Comparison of ENCODE assay signal across 8 mouse cellular contexts in genomic region chr2:32396695-32397094, GRCm38 (mm10). TPM values are rescaled to one million over a fixed set of nuclear protein-coding genes. Genes with fewer than 3 reads are reported as not detected.
DNase-seq lines count a peak whose midpoint lies in the region; ATAC-seq and TF ChIP-seq lines count a peak whose summit lies in the region.

No protein-coding gene starts in this region.

- no peaks in the 10 kb centered on the region for H3K36me3 ChIP-seq in thymus, adult 2 months (ENCODE audit: control insufficient read depth, insufficient read depth, low read length)
- no peaks in the 10 kb centered on the region; the same call in 1 of the 2 replicates for H3K36me3 ChIP-seq in liver, embryonic 16.5 days (ENCODE audit: control insufficient read depth, insufficient read depth)

- peak overlapping the region; percentile 54 for H3K27ac ChIP-seq in cerebellum, adult 2 months (ENCODE audit: insufficient read depth, low read length)
- H3K27ac ChIP-seq in thymus, adult 2 months (ENCODE audit: control insufficient read depth, insufficient read depth, low read length): no peak overlapping the region
- H3K27ac ChIP-seq in liver, embryonic 16.5 days (ENCODE audit: low read length): no peak overlapping the region; the same call in 1 of the 2 replicates

- peak overlapping the region; percentile 83 for H3K9ac ChIP-seq in liver, embryonic 16.5 days (ENCODE audit: low read depth, low read length)

- no peak for ATAC-seq in cerebellum, adult (ENCODE audit: insufficient number of reproducible peaks, low FRiP score, low TSS enrichment)
- ATAC-seq in liver, embryonic 16.5 days (ENCODE audit: low read depth): no peak

- DNase-seq in cerebellum, adult 2 months: peak in 1 of 2 experiments; percentile 36
- no peak for DNase-seq in thymus, adult 2 months
- no peak for DNase-seq in thymus, postnatal 10 days (ENCODE audit: low spot score in 2 of 2)
- DNase-seq in urinary bladder, postnatal 25 days (ENCODE audit: low spot score): no peak
- DNase-seq in layer of hippocampus, adult 11-12 months (ENCODE audit: low spot score): no peak
- no peak for DNase-seq in right cerebral cortex, postnatal 36 days (ENCODE audit: low spot score in 2 of 2)

- no peak for TF ChIP-seq CTCF in cerebellum, adult 2 months (IDR thresholded peaks at IDR 0.05; ENCODE audit: borderline replicate concordance, insufficient read depth, low read depth, low read length)
- no peak for TF ChIP-seq CTCF in thymus, adult 2 months (IDR thresholded peaks at IDR 0.05; ENCODE audit: borderline replicate concordance, control insufficient read depth, extremely low read depth, insufficient read depth, low read length, poor library complexity)

- peaks cover 5% of the 10 kb centered on the region for H3K4me1 ChIP-seq in cerebellum, adult 2 months (ENCODE audit: control insufficient read depth, insufficient read depth, low read length)
- H3K4me1 ChIP-seq in thymus, adult 2 months (replicated peaks; ENCODE audit: control insufficient read depth, insufficient read depth, low read length): peaks cover 15% of the 10 kb centered on the region
- peaks cover 22% of the 10 kb centered on the region for H3K4me1 ChIP-seq in liver, embryonic 16.5 days (ENCODE audit: control insufficient read depth, low read depth, low read length)

- WGBS in cerebellum, adult 2 months: 1% methylated on average over 15 of the region's 15 CpGs
- WGBS in thymus, adult 2 months: 1% methylated on average over 15 of the region's 15 CpGs
- under 1% methylated on average over 15 of the region's 15 CpGs for WGBS in liver, embryonic 16.5 days (ENCODE audit: insufficient replicate concordance)

- no peaks in the 10 kb centered on the region for H3K9me3 ChIP-seq in liver, embryonic 16.5 days (replicated peaks; ENCODE audit: control insufficient read depth, low read length)

- no peak for TF ChIP-seq POLR2A in cerebellum, adult 2 months (IDR thresholded peaks at IDR 0.05; ENCODE audit: borderline replicate concordance, insufficient read depth, low read length)
- no peak for TF ChIP-seq POLR2A in thymus, adult 2 months (IDR thresholded peaks at IDR 0.05; ENCODE audit: control insufficient read depth, extremely low read depth, insufficient read depth, low read length, poor library complexity)

- peak overlapping the region; percentile 94 for H3K4me2 ChIP-seq in liver, embryonic 16.5 days (ENCODE audit: low read depth, low read length)

- H3K27me3 ChIP-seq in cerebellum, adult 2 months (ENCODE audit: control insufficient read depth, insufficient read depth, low read length): no peaks in the 10 kb centered on the region
- no peaks in the 10 kb centered on the region for H3K27me3 ChIP-seq in thymus, adult 2 months (ENCODE audit: control insufficient read depth, insufficient read depth, low read length)
- H3K27me3 ChIP-seq in liver, embryonic 16.5 days (ENCODE audit: control insufficient read depth, insufficient read depth, low read depth, low read length): no peaks in the 10 kb centered on the region

- peak overlapping the region; percentile 59 for H3K4me3 ChIP-seq in cerebellum, adult 2 months (replicated peaks; ENCODE audit: insufficient read depth, low read depth, low read length)
- peak overlapping the region; percentile 85 for H3K4me3 ChIP-seq in thymus, adult 2 months (ENCODE audit: control insufficient read depth, insufficient read depth, low read length)
- peak overlapping the region; percentile 89 for H3K4me3 ChIP-seq in liver, embryonic 16.5 days (ENCODE audit: low read depth, low read length)

RNA-seq across cellular contexts. Expression of gene Ptges2, which starts 1.0 kb away (rescaled TPM):
- polyA plus RNA-seq in cerebellum, adult 2 months (2012; rRNA removed): 60.9 and 61.1 TPM in 2 replicates
- polyA plus RNA-seq in thymus, adult 2 months (2012; rRNA removed): 17.9 and 24.7 TPM in 2 replicates
- 9.4 and 11.0 TPM in 2 replicates for polyA plus RNA-seq in liver, embryonic 16.5 days (2015; fragmentation: Nextera tagmentation; extraction: Ambion mirVana)

RNA-seq across cellular contexts. Expression of gene Lcn2, which starts 8.6 kb away (rescaled TPM):
- polyA plus RNA-seq in cerebellum, adult 2 months (2012; rRNA removed): 0.48 and 1.0 TPM in 2 replicates
- 23.8 and 27.3 TPM in 2 replicates for polyA plus RNA-seq in thymus, adult 2 months (2012; rRNA removed)
- 212 and 273 TPM in 2 replicates for polyA plus RNA-seq in liver, embryonic 16.5 days (2015; fragmentation: Nextera tagmentation; extraction: Ambion mirVana)

RNA-seq across cellular contexts. Expression of gene 1110008P14Rik, which starts 15.0 kb away (rescaled TPM):
- polyA plus RNA-seq in cerebellum, adult 2 months (2012; rRNA removed): 284 and 338 TPM in 2 replicates
- polyA plus RNA-seq in thymus, adult 2 months (2012; rRNA removed): 192 and 257 TPM in 2 replicates
- polyA plus RNA-seq in liver, embryonic 16.5 days (2015; fragmentation: Nextera tagmentation; extraction: Ambion mirVana): 20.2 and 21.6 TPM in 2 replicates

RNA-seq across cellular contexts. Expression of gene Dnm1, which starts 43.6 kb away (rescaled TPM):
- 1,410 and 1,576 TPM in 2 replicates for polyA plus RNA-seq in cerebellum, adult 2 months (2012; rRNA removed)
- polyA plus RNA-seq in thymus, adult 2 months (2012; rRNA removed): 10.7 and 12.1 TPM in 2 replicates
- 0.25 and 0.52 TPM in 2 replicates for polyA plus RNA-seq in liver, embryonic 16.5 days (2015; fragmentation: Nextera tagmentation; extraction: Ambion mirVana)

RNA-seq across cellular contexts. Expression of gene Ciz1, which starts 44.6 kb away (rescaled TPM):
- polyA plus RNA-seq in cerebellum, adult 2 months (2012; rRNA removed): 159 and 176 TPM in 2 replicates
- 517 and 528 TPM in 2 replicates for polyA plus RNA-seq in thymus, adult 2 months (2012; rRNA removed)
- 15.1 and 18.8 TPM in 2 replicates for polyA plus RNA-seq in liver, embryonic 16.5 days (2015; fragmentation: Nextera tagmentation; extraction: Ambion mirVana)

Comparison
In these comparisons a context has a peak if more than half of its experiments do, and no peak if none do; other contexts are left out.
1. RNA of gene Lcn2, which starts 8.6 kb away (polyA plus RNA-seq): 212 to 273 TPM in liver, embryonic 16.5 days and 23.8 to 27.3 TPM in thymus, adult 2 months; 0.48 to 1.0 TPM in cerebellum, adult 2 months; every median in the first group is over 10 times any median in the second.
2. Peak in every context shown above with its lines, with median percentiles within 50 percentile points of each other: H3K4me3 ChIP-seq.